Mouse (Mus musculus) CH12.LX (cell line): ENCODE data around the gene Aptx. TPM values are rescaled to one million over a fixed set of nuclear protein-coding genes. Genes with fewer than 3 reads are reported as not detected.

Experiments
- DNase-seq: peaks from one replicate; pipeline ENCODE4 v3.0.0-alpha.2; 2013; ENCODE audit errors: extremely low read depth
- H3K27ac ChIP-seq: 2 replicates; pipeline ENCODE4 v1.5.1; 2012; ENCODE audit warnings: low read depth, mild to moderate bottlenecking, control low read depth, moderate library complexity; ENCODE audit not compliant: insufficient read depth
- H3K27me3 ChIP-seq: replicated peaks from 2 replicates; pipeline ENCODE3; 2012; ENCODE audit warnings: inconsistent platforms
- H3K36me3 ChIP-seq, 2 experiments: replicated peaks in 1 of 2; 2 replicates each; pipeline versions ENCODE3 to v1.6.1; 2012; ENCODE audit warnings: inconsistent platforms in 1 of 2, low read length in 1 of 2, mild to moderate bottlenecking in 1 of 2, mixed read lengths in 1 of 2, moderate library complexity in 1 of 2; ENCODE audit not compliant: control insufficient read depth in 1 of 2, insufficient read depth in 1 of 2
- H3K4me1 ChIP-seq, 2 experiments: 2 replicates each; pipeline ENCODE4 v1.6.1; 2012; ENCODE audit warnings: inconsistent platforms in 1 of 2, moderate library complexity in 1 of 2; ENCODE audit not compliant: insufficient read depth in 2 of 2, control insufficient read depth in 1 of 2
- H3K4me2 ChIP-seq: 2 replicates; pipeline ENCODE4 v1.6.1; 2012; ENCODE audit warnings: low read depth, mild to moderate bottlenecking, control low read depth; ENCODE audit not compliant: poor library complexity, insufficient read depth, severe bottlenecking
- H3K4me3 ChIP-seq, 3 experiments: fragments of 150-350 bp in 1 of 3; sonication (generic) in 1 of 3; replicated peaks in 1 of 3; 2 replicates each; pipeline versions ENCODE3 to v1.5.1; 2011 to 2012; ENCODE audit warnings: low read depth in 2 of 3, low read length in 2 of 3, mild to moderate bottlenecking in 2 of 3, moderate library complexity in 2 of 3, control low read depth in 1 of 3, improper control_type of control experiment in 1 of 3, inconsistent platforms in 1 of 3, mixed read lengths in 1 of 3; ENCODE audit not compliant: poor library complexity in 1 of 3
- H3K79me2 ChIP-seq: replicated peaks from 2 replicates; pipeline ENCODE4 v1.6.1; 2012; ENCODE audit warnings: mild to moderate bottlenecking, moderate library complexity; ENCODE audit not compliant: control insufficient read depth, poor library complexity, insufficient read depth, severe bottlenecking; ENCODE audit errors: extremely low read depth
- H3K9ac ChIP-seq: 2 replicates; pipeline ENCODE4 v1.6.1; 2012; ENCODE audit warnings: low read depth, mild to moderate bottlenecking, control low read depth, moderate library complexity; ENCODE audit not compliant: insufficient read depth
- H3K9me3 ChIP-seq: replicated peaks from 2 replicates; pipeline ENCODE3; 2012; ENCODE audit warnings: low read length, inconsistent platforms, mixed read lengths
- CHD1 ChIP-seq: IDR thresholded peaks from 2 replicates; pipeline ENCODE4 v1.6.1; 2012; ENCODE audit warnings: low read depth, low read length, improper control_type of control experiment, inconsistent platforms
- CHD2 ChIP-seq: IDR thresholded peaks from 2 replicates; pipeline ENCODE4 v1.6.1; 2011; ENCODE audit warnings: low read length, improper control_type of control experiment
- CTCF ChIP-seq, 2 experiments: IDR thresholded peaks in 1 of 2; conservative IDR thresholded peaks in 1 of 2; 2 replicates each; pipeline ENCODE4 v1.5.1; 2011 to 2012; ENCODE audit warnings: low read depth in 2 of 2, low read length in 2 of 2, improper control_type of control experiment in 1 of 2, inconsistent platforms in 1 of 2, mild to moderate bottlenecking in 1 of 2, moderate library complexity in 1 of 2
- E2F4 ChIP-seq: IDR thresholded peaks from 2 replicates; pipeline ENCODE4 v1.6.1; 2011; ENCODE audit warnings: low read depth, low read length, improper control_type of control experiment; ENCODE audit not compliant: insufficient replicate concordance
- ELF1 ChIP-seq: IDR thresholded peaks from 2 replicates; pipeline ENCODE4 v1.6.1; 2014; ENCODE audit warnings: low read depth, mild to moderate bottlenecking, inconsistent platforms, low read length, improper control_type of control experiment
- EP300 ChIP-seq: IDR thresholded peaks from 2 replicates; pipeline ENCODE4 v1.6.1; 2011; ENCODE audit warnings: low read length, improper control_type of control experiment
- ETS1 ChIP-seq: conservative IDR thresholded peaks from 2 replicates; pipeline ENCODE4 v1.6.1; 2012; ENCODE audit warnings: low read depth, mild to moderate bottlenecking, inconsistent platforms, low read length, improper control_type of control experiment, moderate library complexity
- HCFC1 ChIP-seq: IDR thresholded peaks from 2 replicates; pipeline ENCODE4 v1.6.1; 2012; ENCODE audit warnings: low read depth, mild to moderate bottlenecking, inconsistent platforms, low read length, improper control_type of control experiment
- IRF4 ChIP-seq: IDR thresholded peaks from 2 replicates; pipeline ENCODE4 v1.6.1; 2014; ENCODE audit warnings: low read depth, mild to moderate bottlenecking, inconsistent platforms, low read length, improper control_type of control experiment
- JUN ChIP-seq: IDR thresholded peaks from 2 replicates; pipeline ENCODE4 v1.6.1; 2011; ENCODE audit warnings: low read depth, mild to moderate bottlenecking, low read length, improper control_type of control experiment, moderate library complexity; ENCODE audit not compliant: insufficient read depth
- JUND ChIP-seq: conservative IDR thresholded peaks from 2 replicates; pipeline ENCODE4 v1.6.1; 2011; ENCODE audit warnings: low read depth, low read length, improper control_type of control experiment
- KAT2A ChIP-seq: IDR thresholded peaks from 2 replicates; pipeline ENCODE4 v1.6.1; 2012; ENCODE audit warnings: low read length, improper control_type of control experiment, inconsistent platforms; ENCODE audit not compliant: insufficient replicate concordance
- MAFK ChIP-seq: IDR thresholded peaks from 2 replicates; pipeline ENCODE4 v1.6.1; 2011; ENCODE audit warnings: low read length, improper control_type of control experiment; ENCODE audit not compliant: insufficient replicate concordance
- MAX ChIP-seq: IDR thresholded peaks from 2 replicates; pipeline ENCODE4 v1.6.1; 2011; ENCODE audit warnings: low read length, improper control_type of control experiment
- MEF2A ChIP-seq: IDR thresholded peaks from 2 replicates; pipeline ENCODE4 v1.6.1; 2014; ENCODE audit warnings: low read depth, mild to moderate bottlenecking, inconsistent platforms, low read length, improper control_type of control experiment, borderline replicate concordance
- MXI1 ChIP-seq: IDR thresholded peaks from 2 replicates; pipeline ENCODE4 v1.6.1; 2011; ENCODE audit warnings: mild to moderate bottlenecking, low read depth, low read length, improper control_type of control experiment
- MYC ChIP-seq: IDR thresholded peaks from 2 replicates; pipeline ENCODE4 v1.6.1; 2011; ENCODE audit warnings: low read depth, mild to moderate bottlenecking, improper control_type of control experiment, low read length
- NELFE ChIP-seq: IDR thresholded peaks from 2 replicates; pipeline ENCODE4 v1.6.1; 2011; ENCODE audit warnings: low read depth, low read length, improper control_type of control experiment
- POLR2A ChIP-seq: IDR thresholded peaks from 2 replicates; pipeline ENCODE4 v1.6.1; 2011; ENCODE audit warnings: low read depth, mild to moderate bottlenecking, improper control_type of control experiment, low read length
- POLR2AphosphoS2 ChIP-seq: IDR thresholded peaks from 2 replicates; pipeline ENCODE4 v1.6.1; 2011; ENCODE audit warnings: low read depth, low read length, improper control_type of control experiment
- RCOR1 ChIP-seq: conservative IDR thresholded peaks from 2 replicates; pipeline ENCODE4 v1.6.1; 2012; ENCODE audit warnings: low read depth, mild to moderate bottlenecking, inconsistent platforms, low read length, improper control_type of control experiment
- SIN3A ChIP-seq: IDR thresholded peaks from 2 replicates; pipeline ENCODE4 v1.6.1; 2012; ENCODE audit warnings: low read length, improper control_type of control experiment, inconsistent platforms
- TBP ChIP-seq: conservative IDR thresholded peaks from 2 replicates; pipeline ENCODE4 v1.6.1; 2011; ENCODE audit warnings: low read depth, low read length, improper control_type of control experiment
- TCF12 ChIP-seq: IDR thresholded peaks from 2 replicates; pipeline ENCODE4 v1.6.1; 2014; ENCODE audit warnings: low read depth, mild to moderate bottlenecking, inconsistent platforms, low read length, improper control_type of control experiment
- UBTF ChIP-seq: IDR thresholded peaks from 2 replicates; pipeline ENCODE4 v1.6.1; 2012; ENCODE audit warnings: low read depth, mild to moderate bottlenecking, inconsistent platforms, low read length, improper control_type of control experiment, moderate library complexity
- USF1 ChIP-seq: IDR thresholded peaks from 2 replicates; pipeline ENCODE4 v1.6.1; 2014; ENCODE audit warnings: low read depth, mild to moderate bottlenecking, inconsistent platforms, low read length, improper control_type of control experiment
- USF2 ChIP-seq: conservative IDR thresholded peaks from 2 replicates; pipeline ENCODE4 v1.6.1; 2011; ENCODE audit warnings: low read depth, low read length, improper control_type of control experiment
- ZC3H11A ChIP-seq: IDR thresholded peaks from 2 replicates; pipeline ENCODE4 v1.6.1; 2012; ENCODE audit warnings: low read depth, mild to moderate bottlenecking, inconsistent platforms, low read length, improper control_type of control experiment
- ZKSCAN1 ChIP-seq: IDR thresholded peaks from 2 replicates; pipeline ENCODE4 v1.6.1; 2012; ENCODE audit warnings: low read depth, inconsistent platforms, low read length, improper control_type of control experiment, borderline replicate concordance
- ZMIZ1 ChIP-seq: IDR thresholded peaks from 2 replicates; pipeline ENCODE4 v1.6.1; 2012; ENCODE audit warnings: low read depth, mild to moderate bottlenecking, inconsistent platforms, low read length, improper control_type of control experiment
- ZNF384 ChIP-seq: IDR thresholded peaks from 2 replicates; pipeline ENCODE4 v1.6.1; 2012; ENCODE audit warnings: low read depth, low read length, improper control_type of control experiment, inconsistent platforms
- dilution Hi-C: fragments of 300-500 bp; cut with MboI; formaldehyde crosslinking; loops from 2 replicates; pipeline ENCODE4 v1.14.3; 2020; ENCODE audit warnings: low sequenced_read_pairs; ENCODE audit not compliant: extremely low pct_unique_long_range_greater_than_20kb, extremely low pct_ligation_motif_present
- in situ Hi-C: fragments of 300-500 bp; cut with MboI; formaldehyde crosslinking; loops from 3 replicates; pipeline ENCODE4 v1.14.3; 2019; ENCODE audit warnings: low sequenced_read_pairs, low pct_ligation_motif_present, low pct_unique_long_range_greater_than_20kb, mixed read lengths
- polyA plus RNA-seq: library from polyadenylated mRNA; unstranded; fragments of >175 nt; gene quantifications from 2 replicates; pipeline ENCODE4 v1.2.1, GENCODE M21; 2012; ENCODE audit warnings: low read depth; ENCODE audit not compliant: insufficient read length
- total RNA-seq, 2 experiments: library from RNA; depleted of rRNA; stranded (reverse); fragments of 300-350 nt in 1 of 2; fragments of >200 nt in 1 of 2; gene quantifications; 2 replicates each; pipeline ENCODE4 v1.2.3; 2012 to 2014

Aptx gene
- total and polyA plus RNA-seq, 3 experiments = 15.1 to 20.2 (median 16.6) TPM

GRCm38 (mm10) chr4:40722011-40722666 is 19.1 kb upstream of the Aptx start, which contains the start of gene Dnaja1:
TSS of gene Dnaja1 (plus strand) at chr4:40722150.
- H3K4me3 ChIP-seq = peak within 1 kb of the TSS; percentile 79 to 99 (median 95)
- peak within 1 kb of the TSS; percentile 91 for H3K9ac ChIP-seq
- peaks cover 16 to 29% of the 10 kb centered on the region in 2 experiments for H3K36me3 ChIP-seq
- dilution Hi-C loops (no loop called here), in situ Hi-C loops (no loop called here)
- H3K79me2 ChIP-seq = peaks cover 37% of the 10 kb centered on the region
- H3K27me3 ChIP-seq = no peaks in the 10 kb centered on the region
- H3K27ac ChIP-seq = peak within 1 kb of the TSS; percentile 85
- DNase-seq = peak; percentile 94
- peaks cover 5 to 37% of the 10 kb centered on the region in 2 experiments; a peak in 3 of 4 replicates for H3K4me1 ChIP-seq
- TF ChIP-seq MAX (peak; percentile 70), KAT2A (no peak), UBTF (peak; percentile 66; the same call in 1 of the 2 replicates), USF2 (no peak), SIN3A (peak; percentile 93), ZC3H11A (no peak), JUN (no peak), EP300 (peak; percentile 33; the same call in 1 of the 2 replicates), E2F4 (peak; percentile 35; the same call in 1 of the 2 replicates), RCOR1 (peak; percentile 51; the same call in 1 of the 2 replicates), MYC (0 out of 2 replicates have a peak, but pooled peaks have one; percentile 41), ELF1 (peak; percentile 92), JUND (0 out of 2 replicates have a peak, but pooled peaks have one; percentile 24), MXI1 (peak; percentile 89; the same call in 1 of the 2 replicates), MAFK (peak; percentile 81), IRF4 (peak; percentile 47), CHD1 (peak; percentile 77; the same call in 1 of the 2 replicates), CTCF (conservative IDR thresholded peaks at IDR 0.05 in 1 of 2, IDR thresholded peaks at IDR 0.05 in 1 of 2; ENCODE audit: low read depth in 2 of 2, low read length in 2 of 2) (no peak), CHD2 (peak; percentile 59), ZKSCAN1 (no peak), ZNF384 (peak; percentile 91), HCFC1 (peak; percentile 74), ETS1 (peak; percentile 31; the same call in 1 of the 2 replicates), TBP (peak; percentile 90), NELFE (peak; percentile 98), MEF2A (peak; percentile 31; the same call in 1 of the 2 replicates), ZMIZ1 (peak; percentile 98), POLR2A (peak; percentile 98), POLR2AphosphoS2 (peak; percentile 97), USF1 (no peak), TCF12 (peak; percentile 91)
- H3K9me3 ChIP-seq = no peaks in the 10 kb centered on the region
- peak within 1 kb of the TSS; percentile 94 for H3K4me2 ChIP-seq
